Mouse (Mus musculus) spleen, adult 2 months (tissue): ENCODE data around the gene Ywhag.

Experiments used
- CTCF ChIP-seq: fragments of 200-500 bp; IDR thresholded peaks from 2 replicates; pipeline ENCODE4 v1.5.1; 2011; ENCODE audit warnings: mild to moderate bottlenecking, inconsistent platforms; ENCODE audit not compliant: insufficient read depth, insufficient read length, insufficient replicate concordance; ENCODE audit errors: extremely low read depth
- POLR2A ChIP-seq: fragments of 200-500 bp; IDR thresholded peaks from 2 replicates; pipeline ENCODE4 v1.6.1; 2011; ENCODE audit warnings: low read depth, low read length, inconsistent platforms

DNA sequence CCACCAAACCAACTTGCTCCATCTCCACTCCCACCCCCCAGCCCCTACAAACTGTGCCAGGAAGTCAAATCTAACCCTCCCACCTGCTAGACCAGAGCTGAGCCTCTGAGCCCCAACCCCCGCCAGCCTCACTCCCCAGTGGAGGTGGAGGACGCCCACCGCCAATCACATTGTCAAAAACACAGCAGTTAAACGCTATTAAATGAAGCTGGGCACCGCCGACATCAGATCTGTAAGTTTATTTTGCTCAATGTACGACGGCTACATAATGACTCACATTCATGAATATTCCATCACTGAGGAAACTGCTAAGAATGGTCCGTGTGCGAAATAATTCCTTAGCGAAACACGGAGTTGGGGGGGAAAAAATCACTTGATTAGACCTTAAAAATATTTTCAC lies 26.2 kb downstream of the Ywhag start:
- no peak for TF ChIP-seq CTCF
- no peak for TF ChIP-seq POLR2A
